Mouse (Mus musculus): ENCODE measurements around the gene Erbin. TPM values are rescaled to one million over a fixed set of nuclear protein-coding genes. Genes with fewer than 3 reads are reported as not detected.

Gene Erbin
- total RNA-seq (2023): 129 to 132 TPM (median 129 TPM) in 4 replicates

DNA sequence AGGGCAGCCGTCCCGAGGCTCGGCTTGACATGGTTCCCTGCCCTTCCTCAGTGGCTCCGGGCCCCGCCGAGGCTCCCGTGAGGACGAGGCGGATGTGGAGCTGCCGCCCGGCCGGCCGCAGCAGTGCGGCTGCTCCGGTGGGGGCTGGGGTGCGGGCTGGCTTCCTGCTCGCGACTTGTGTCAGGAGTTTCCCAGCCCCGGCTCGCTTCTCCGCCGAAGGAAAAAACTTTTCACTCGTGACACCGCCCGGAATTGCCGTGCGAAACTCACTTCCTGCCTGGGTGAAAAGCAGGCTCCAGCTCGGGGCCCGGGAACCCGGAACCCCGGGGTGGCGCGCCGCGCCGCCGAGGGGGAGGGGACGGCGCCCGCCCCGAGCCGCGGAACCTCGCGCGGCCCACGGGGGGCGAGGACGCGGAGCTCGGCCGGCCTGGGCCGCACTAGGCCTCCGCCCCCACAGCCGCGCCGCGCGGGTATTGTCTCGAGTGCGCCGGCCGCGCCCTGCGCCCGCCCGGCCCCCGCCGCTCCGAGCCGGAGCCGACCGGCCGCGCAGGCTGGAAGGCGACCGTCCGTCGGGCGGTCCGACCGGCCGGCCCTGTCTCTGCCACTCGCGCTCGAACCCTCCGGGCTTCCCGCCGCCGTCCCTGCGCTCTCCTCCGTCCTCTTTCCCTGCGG, at the start of gene Erbin:
Gene Erbin (minus strand): TSS at position 254 of the 672 bp plus-strand sequence.

DNA sequence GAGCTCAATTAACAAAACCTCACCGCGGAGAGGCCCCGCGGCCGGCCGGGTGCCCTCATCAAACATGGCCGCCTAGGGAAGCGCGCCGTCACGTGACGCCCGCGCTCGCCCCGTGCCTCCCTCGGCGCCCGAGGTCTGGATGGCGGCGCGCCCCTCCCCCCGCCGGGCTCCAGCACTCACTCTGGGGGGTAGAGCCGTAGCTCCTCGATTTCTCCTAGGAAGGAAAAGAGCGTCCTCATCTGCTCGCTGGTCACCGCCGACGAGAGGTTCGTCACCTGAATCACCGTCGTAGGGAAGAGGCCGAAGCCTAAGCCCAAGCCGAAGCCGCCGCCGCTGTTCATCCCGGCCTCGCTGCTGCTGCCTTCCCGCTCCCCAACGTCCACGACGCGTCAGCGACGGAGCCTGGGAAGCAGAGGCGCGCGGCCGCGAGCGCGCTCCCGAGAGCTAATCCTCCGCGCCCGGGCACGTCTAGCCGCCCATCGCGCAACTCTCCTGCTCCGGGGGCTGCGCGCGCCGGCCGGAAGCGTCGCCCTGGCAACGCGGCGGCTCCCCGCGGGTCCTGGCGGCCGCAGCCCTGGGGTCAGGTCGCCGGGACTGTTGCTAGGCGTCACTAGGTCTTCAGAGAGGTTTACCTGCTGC, 146.1 kb downstream of the Erbin start, which contains the start of gene Srek1:
Gene Srek1 (minus strand): TSS at position 490 of the 639 bp plus-strand sequence.

Other genes with a start within 250 kb of the Erbin start
- 141 to 148 TPM (median 145 TPM) in 4 replicates for gene Srek1, start 145.9 kb downstream of the Erbin start, total RNA-seq (2023)
- 16.9 to 24.5 TPM (median 19.2 TPM) in 4 replicates for gene Nln, start 189.1 kb upstream of the Erbin start, total RNA-seq (2023)
- gene Sgtb, start 189.2 kb upstream of the Erbin start, total RNA-seq (2023): 0.18 to 0.22 TPM in 2 of 4 replicates, not detected in the others

Measured in B cell, adult 62 days (primary cell).